Mouse (Mus musculus) cerebellum, adult 2 months (tissue): ENCODE results near the gene Ccdc182.

Experiments
- CTCF ChIP-seq: fragments of 200-500 bp; IDR thresholded peaks from 2 replicates; pipeline ENCODE4 v1.5.1; 2011; ENCODE audit warnings: low read depth, mild to moderate bottlenecking, control low read depth, low read length, moderate library complexity, borderline replicate concordance; ENCODE audit not compliant: insufficient read depth
- POLR2A ChIP-seq: fragments of 200-500 bp; IDR thresholded peaks from 2 replicates; pipeline ENCODE4 v1.6.1; 2011; ENCODE audit warnings: low read length, control low read depth, borderline replicate concordance; ENCODE audit not compliant: insufficient read depth

- TF ChIP-seq CTCF (no peak), POLR2A (no peak)
Measured at GRCm38 (mm10) chr11:88337926-88338325, 44.1 kb downstream of the Ccdc182 start.
